Mouse (Mus musculus) adrenal gland (tissue): ENCODE results near the gene Olfr713.

ENCODE experiments used
- intact Hi-C: fragments of 180-260 bp; cut with DNase I; formaldehyde crosslinking; loops from one replicate; pipeline ENCODE4 v1.15.1; 2025
- long read RNA-seq, 2 experiments: library from polyadenylated mRNA; unstranded; transcript quantifications; one replicate each; pipeline ENCODE4 v2.0.0; 2020; ENCODE audit warnings: borderline replicate concordance in 1 of 2; ENCODE audit not compliant: insufficient replicate concordance in 1 of 2

Olfr713 gene
- long read RNA-seq, experiment 1: 0 reads
- long read RNA-seq, experiment 2: 0 reads

DNA sequence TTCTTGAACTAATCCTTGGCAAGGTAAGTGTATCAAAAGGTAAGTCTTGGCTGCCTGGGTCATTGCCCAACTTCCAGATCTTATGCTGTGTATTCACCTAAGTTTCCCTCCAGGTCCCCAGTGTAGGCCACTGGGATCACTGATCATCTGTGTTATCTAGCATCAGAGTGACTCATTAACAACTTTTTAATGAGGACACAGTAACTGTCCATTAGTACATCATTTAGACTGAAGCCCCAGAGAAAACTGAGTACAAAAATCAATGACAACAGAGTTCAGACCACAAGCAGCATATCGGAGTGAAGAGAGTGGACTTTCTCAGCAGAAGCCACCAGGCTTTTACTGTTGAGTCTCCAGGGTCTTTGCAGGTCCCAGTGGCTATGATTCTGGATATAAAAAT lies at the start of gene Olfr713:
Gene Olfr713, plus strand, starts transcription at position 301 of the 400 bp plus-strand sequence.
- intact Hi-C loops: no loop called here

DNA sequence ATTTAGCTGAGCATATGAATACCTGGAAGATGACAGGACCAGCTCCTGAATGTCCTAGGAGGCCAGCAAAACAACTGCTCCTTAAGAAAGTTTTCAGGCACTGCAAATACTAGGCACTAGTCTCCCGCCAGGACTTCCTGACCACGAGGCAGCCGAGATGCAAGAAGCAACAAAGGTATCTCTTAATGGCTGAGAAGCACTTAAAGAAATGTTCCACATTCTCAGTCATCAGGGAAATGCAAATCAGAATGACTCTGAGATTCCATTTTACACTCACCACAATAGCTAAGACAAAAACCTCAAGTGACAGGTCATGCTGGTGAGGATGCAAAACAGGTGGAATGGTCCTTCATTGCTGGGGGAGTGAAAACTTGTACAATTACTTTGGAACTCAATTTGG lies 45.7 kb upstream of the Olfr713 start:
- intact Hi-C loops: no loop called here

- intact Hi-C loops: no loop called here
These were observed 30.2 kb upstream of the Olfr713 start for GRCm38 (mm10) chr7:107000798-107001197.

GRCm38 (mm10) chr7:107004169-107004568 lies 26.8 kb upstream of the Olfr713 start:
- intact Hi-C loops: no loop called here

GRCm38 (mm10) chr7:107005972-107006371 lies 25.0 kb upstream of the Olfr713 start, which contains the start of gene Olfr2:
Olfr2 (minus strand) TSS chr7:107006072.
- intact Hi-C loops: no loop called here

- intact Hi-C loops: no loop called here
These were observed 9.1 kb downstream of the Olfr713 start for GRCm38 (mm10) chr7:107039934-107040563.

DNA sequence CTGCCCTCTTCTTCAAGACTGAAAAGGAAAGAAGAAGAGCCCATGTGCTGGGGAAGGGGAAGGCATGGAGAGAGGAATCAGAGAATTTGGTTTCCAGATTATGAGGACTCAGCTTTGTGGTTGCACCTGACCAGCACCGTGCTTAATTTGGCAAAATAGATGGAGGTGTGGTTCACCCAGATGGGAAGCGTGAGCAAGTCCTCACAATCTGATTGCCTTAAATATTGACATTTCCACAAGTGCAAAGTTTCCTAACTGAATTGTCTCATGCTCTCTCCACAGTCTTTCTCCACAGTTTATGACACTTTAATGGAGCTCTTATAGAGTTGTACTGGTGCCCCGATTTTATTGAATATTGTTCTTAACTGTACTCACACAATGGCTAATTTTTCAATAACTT lies 12.2 kb downstream of the Olfr713 start:
- intact Hi-C loops: no loop called here

- intact Hi-C loops: no loop called here
These were observed 13.4 kb downstream of the Olfr713 start for GRCm38 (mm10) chr7:107044407-107044806.

GRCm38 (mm10) chr7:107045833-107046232 lies 14.9 kb downstream of the Olfr713 start:
- intact Hi-C loops: no loop called here

DNA sequence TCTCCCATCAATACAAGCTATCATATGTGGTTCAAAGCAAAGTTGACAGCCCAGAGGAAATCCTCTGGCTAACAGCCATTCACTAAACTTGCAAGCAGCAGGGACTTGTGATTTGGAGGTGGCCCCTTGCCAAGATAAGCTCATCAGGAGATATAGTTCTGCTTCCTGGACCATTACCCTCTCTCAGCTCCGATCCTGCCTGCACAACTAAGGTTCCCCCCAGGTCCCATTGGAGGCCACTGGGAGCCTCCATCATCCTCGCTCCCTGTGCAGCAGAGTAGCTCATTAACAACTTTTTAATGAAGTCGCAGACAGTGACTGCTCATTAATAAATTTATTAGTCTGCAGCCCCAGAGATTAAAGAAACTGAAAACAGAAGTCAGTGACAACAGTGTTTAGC lies 16.6 kb downstream of the Olfr713 start:
- intact Hi-C loops: no loop called here

GRCm38 (mm10) chr7:107070681-107071080 lies 39.7 kb downstream of the Olfr713 start, which contains the start of gene Olfr714:
Olfr714 (plus strand) TSS chr7:107070981.
- intact Hi-C loops: no loop called here
